Mouse (Mus musculus) skeletal muscle tissue, adult 2 months (tissue): ENCODE data around the gene Hoxb6.

Experiments used
- DNase-seq: peaks from one replicate; pipeline ENCODE4 v3.0.0-alpha.2; 2012; ENCODE audit warnings: low read depth, low spot score

The Hoxb6 gene

DNA sequence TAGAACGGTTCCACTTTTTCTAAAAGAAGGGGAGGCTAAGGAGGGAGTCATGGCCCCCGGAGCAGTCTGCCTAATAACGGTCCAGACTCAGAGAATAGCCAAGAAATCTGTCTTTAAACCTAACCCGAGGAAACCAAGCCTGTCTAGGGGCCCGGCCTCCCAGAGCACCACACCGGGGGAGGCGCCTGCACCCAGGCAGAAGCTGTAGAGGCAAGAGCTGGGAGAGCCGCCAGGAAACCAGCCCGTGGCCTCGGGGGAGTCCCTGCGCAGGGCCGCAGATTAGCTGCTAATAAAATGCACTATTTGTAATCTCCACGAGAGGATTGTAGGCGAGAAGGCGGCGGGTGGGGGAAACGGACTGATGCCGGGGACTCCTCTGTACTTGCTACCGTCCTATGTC, 22.4 kb upstream of the Hoxb6 start:
- no peak for DNase-seq

DNA sequence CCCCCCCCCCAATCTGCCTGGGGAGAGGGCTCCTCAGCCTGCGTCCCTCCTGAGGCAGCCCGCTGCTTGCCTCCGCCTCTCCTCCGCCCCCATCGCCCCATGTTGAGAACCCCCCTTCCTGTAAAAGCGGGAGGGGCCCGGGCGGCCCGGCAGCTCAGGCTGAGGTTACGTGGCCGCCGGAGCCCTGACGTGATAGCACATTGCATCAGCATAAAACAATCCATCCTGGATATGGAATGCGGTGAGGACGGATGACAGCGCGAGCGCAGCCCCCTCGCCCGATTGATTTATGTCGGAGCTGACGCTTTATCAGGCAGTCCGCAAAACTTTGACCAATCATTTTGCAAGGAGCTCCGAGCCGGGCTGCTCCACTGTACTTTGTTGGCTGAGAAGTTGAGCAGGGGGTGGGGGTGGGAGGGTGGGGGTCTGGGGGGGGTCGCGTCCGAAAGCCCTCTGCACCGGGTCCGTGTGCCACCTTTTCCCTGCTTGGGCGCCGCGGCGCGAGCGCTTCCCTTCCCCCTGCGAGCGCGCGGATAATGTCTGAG, 21.2 kb upstream of the Hoxb6 start, which contains the start of gene Hoxb9:
Hoxb9 (plus strand) TSS at position 462 of the 545 bp plus-strand sequence.
- DNase-seq = no peak

DNA sequence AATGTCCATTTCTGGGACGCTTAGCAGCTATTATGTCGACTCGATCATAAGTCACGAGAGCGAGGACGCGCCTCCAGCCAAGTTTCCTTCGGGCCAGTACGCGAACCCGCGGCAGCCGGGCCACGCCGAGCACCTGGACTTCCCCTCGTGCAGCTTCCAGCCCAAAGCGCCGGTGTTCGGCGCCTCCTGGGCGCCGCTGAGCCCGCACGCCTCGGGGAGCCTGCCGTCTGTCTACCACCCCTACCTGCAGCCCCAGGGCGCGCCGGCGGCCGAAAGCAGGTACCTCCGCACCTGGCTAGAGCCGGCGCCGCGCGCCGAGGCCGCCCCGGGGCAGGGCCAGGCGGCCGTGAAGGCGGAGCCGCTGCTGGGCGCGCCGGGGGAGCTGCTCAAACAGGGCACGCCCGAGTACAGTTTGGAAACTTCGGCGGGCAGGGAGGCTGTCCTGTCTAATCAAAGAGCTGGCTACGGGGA, 20.7 kb upstream of the Hoxb6 start:
- no peak for DNase-seq

DNA sequence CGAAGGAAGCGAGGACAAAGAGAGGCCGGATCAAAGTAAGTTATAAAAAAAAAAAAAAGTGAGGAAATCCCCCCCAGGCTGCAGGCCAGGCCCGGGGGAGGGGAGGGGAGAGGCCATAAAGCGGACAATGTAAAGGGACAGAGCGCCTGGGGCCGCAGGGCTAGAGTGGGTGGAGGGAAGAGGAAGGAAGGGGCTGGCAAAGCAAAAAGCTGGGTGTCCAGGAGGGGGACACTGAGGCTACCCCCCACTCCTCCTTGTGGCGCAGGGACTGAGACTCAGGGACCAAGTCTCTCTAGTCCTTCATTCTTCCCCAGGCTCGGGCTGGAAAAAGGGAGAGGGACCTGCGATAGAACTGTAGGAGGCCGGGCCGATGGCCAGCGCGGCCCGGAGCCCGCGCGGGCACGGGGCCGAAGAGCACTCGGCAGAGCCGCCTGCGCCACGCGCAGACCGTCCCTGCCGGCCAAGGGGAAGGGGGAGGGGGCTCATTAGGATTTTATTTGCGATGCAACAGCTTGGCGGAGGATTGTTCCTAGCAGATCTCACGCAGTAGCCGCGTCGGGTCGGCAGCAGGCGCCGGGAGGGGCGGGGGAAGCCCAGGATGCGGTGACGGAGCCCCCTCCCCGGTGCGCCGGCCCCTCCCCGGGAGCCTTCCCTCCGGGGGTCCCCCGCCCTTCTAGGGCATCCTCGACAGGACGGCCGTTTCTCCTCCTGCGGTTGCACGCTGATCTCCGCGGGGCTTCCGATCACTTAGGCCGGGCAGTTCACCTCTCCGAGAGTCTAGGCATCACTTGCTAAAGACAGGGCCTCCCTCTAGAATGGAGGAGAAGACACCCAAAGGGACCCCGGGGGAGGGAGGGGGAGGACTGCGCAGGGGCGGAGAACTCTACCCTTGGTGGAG, 20.0 kb upstream of the Hoxb6 start:
- no peak for DNase-seq

DNA sequence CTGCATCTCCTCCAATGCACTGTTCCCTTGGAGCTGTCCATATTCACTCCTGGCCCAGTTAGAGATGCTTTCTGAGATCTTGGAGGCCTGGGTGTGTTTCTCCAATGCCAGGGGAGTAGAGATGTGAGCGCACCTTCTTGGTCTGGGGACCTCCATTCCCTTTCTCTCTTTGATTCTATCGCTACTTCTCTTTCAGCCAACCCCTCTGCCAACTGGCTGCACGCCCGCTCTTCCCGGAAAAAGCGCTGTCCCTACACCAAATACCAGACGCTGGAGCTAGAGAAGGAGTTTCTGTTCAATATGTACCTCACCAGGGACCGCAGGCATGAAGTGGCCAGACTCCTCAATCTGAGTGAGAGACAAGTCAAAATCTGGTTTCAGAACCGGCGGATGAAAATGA, 17.8 kb upstream of the Hoxb6 start:
- DNase-seq = no peak

DNA sequence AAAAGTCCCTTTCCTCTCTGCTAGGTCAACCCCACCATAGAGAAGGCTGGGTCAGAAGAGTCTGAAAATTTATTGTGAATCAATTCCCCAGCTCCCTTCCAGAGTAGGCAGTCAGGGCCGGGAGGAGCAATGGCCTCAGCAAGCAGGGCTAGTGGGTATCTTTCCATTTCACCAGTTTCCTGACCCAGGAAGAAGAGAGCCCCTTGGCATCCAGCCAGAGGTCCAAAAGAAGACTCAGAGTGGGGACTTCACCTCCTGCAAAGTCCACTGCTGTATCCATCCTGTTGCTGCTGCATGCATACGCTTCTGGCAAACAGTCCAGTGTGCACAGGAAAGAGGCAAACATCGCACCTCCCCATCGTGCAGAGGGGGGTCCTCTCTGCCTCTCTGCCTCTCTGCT, 16.4 kb upstream of the Hoxb6 start:
- DNase-seq = no peak

DNA sequence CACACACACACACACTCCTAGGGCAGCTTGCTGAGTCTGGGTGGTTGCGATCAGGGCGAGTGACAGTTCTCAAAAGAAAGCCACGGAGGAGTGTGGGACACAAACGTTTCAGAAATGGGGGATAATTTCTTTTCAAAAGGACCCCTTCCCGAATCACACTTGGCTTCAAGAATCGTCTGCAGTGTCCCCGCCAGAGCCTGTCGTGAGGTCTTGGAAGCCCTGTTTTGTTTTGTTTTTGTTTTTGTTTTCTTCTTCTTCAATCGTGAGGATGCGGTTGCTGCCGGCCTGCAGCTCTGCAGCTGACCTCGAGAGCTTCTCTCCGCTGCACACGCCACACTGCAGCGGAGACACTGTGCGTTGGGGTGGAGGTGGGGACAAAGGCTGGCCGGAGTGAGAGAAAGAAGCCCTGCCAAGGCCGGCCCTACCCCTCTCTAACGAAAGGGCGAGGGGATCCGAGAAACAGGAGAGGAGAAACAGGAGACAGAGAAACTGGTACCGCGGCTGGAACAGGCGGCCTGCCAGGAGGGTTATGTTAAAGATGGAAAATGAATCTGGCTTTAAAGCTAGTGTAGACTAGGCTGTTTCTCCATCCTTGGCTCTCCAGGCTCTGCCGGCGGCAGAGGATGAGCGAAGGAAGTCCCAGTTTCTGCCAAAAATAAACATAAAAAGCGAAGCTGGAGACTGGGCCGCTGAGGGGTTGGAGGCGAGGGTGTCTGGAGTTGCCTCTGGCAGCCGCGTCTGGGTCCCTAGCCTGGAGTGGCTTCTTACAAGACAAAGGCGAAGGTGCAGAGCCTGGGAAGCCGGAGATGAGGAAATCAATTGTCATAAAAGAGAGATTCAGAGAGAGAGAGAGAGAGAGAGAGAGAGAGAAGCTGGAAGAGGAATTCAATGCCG, 14.9 kb upstream of the Hoxb6 start:
- no peak for DNase-seq

DNA sequence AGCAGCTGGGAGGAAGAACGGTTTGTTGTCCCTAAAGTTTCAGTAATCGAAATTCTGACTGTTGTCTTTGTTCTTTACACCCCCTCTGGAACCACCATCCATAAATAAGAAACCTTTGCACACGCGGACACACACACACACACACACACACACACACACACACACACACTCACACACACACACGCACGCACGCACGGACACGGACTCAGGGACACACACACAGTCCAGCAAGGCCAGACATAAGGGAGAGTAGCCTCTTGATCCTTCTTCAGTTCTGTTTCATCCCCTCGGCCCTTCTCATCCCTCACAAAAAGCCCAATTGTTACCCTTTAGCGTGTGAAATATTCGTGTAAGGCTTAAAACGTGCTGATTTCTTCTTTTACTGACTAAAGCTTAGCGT, 14.0 kb upstream of the Hoxb6 start:
- no peak for DNase-seq

DNA sequence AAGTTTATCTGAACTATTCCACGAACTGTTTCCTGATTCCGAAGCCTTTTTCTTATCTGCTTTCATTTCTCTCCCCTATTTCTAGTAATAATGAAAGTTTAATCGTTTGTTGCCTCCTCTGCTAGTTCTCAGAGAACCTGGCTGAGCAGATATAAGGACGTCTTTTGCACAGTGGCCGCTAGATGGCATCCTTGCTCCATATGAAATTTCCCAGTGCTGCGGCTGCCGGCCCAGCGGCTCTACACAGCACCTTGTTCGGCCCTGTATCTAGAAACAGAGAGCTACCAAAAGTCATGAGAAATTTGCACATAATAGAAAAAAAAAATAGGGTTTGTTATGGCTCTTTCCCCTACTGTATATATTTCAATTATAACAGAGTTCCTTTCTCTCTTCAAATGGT, 13.5 kb upstream of the Hoxb6 start:
- peak; percentile 63 for DNase-seq

DNA sequence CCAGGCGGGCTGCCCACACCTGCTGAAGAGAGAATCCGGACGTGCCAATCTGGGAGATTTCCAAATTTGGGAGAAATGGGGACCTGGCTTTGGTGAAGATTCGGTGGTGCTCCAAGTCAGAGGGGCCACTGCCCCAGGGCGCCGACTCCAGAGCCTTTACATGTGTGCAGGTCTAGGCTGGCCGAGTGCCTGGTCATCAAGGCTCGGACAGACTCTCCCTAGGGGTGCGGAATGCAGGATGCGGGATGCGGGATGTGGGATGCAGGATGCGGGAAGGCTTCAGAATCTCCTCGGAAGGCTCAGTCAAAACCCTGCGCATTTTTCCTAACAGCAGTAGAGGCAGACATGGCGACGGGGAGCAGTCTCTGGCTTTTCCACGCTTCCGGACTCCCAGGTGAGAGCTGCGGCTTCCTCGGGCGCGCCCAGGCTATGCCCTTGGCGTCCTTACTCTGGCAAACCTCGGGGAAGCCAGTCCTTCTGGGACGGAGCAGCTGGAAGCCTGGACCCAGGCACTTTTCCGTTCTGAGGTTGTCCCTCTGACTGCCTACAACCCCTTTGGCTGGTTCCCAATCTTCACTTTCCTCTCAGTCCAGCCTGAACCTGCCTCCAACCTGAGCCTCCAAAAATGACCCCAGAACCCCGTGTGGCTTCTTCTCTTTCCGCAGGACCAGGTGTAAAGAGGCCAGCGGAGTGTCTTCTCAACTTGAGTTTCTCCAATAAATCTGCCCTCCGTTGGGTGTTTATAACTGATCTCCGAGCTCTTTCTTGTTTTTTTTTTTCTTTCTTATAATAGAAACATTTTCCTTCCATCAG, 12.6 kb upstream of the Hoxb6 start:
- DNase-seq = no peak

DNA sequence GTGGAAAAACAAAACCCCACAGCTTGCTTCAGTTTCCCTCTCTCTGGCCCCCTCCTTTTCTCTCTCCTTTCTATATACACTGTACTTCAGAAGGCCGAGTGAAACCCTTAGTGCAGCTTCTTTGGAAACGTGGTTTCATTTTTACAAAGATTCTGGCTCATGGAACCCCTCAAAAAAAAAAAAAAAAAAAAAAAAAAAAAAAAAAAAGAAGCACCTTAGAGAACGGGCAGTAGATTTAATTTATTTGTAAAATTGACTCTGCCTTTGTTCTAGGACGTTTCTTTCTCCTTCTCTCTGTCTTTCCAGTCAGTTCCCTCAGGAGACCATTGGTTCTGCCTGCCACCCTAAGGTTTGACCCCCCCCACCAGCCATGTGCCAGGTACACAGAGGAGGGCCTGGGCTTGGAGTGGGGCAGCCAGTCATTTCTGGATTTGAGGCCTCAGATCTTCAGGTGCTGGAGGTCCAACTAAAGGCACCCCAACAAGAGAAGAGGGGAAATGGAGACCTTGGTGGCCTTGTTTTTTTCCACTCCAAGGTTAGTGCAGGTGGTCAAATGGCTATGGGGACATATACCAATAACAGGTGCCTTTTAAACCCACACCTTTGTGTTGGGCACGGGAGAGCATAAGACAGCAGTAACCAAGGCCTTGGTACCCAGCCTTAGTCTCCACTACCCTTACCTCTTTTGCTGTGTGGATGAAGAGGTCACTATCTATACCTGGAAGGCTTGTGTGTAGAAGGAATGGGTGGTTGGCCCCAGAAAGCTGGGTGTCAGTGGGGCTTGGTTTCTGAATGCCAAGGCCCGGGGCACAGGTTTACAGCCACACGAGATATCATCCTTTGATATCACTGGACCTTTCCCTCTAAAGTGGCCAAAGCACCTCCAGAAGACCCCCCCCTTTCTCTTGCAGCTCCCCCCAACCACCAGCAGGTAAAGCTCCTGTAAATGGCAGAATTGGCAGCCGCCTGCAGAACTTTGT, 11.6 kb upstream of the Hoxb6 start:
- DNase-seq = no peak

DNA sequence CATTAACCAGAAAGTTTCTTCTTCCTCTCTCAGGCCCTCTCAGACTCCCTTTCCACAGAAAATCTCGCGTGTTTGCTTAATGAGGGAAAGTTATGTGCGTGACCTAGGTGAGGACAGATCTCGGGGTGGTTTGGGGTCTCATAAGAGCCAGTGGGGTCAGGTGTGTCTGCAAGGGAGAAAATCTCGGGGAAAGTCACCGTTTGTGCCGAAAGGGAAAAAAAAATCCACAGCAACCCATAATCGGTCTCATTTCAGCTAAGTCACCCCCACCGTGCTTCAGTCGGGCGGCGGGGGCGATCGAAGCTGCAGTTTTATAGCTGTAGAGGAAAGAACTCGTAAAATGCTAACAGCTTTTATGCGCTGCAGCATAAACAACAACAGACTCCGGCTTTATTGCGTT, 10.9 kb upstream of the Hoxb6 start:
- DNase-seq = no peak

DNA sequence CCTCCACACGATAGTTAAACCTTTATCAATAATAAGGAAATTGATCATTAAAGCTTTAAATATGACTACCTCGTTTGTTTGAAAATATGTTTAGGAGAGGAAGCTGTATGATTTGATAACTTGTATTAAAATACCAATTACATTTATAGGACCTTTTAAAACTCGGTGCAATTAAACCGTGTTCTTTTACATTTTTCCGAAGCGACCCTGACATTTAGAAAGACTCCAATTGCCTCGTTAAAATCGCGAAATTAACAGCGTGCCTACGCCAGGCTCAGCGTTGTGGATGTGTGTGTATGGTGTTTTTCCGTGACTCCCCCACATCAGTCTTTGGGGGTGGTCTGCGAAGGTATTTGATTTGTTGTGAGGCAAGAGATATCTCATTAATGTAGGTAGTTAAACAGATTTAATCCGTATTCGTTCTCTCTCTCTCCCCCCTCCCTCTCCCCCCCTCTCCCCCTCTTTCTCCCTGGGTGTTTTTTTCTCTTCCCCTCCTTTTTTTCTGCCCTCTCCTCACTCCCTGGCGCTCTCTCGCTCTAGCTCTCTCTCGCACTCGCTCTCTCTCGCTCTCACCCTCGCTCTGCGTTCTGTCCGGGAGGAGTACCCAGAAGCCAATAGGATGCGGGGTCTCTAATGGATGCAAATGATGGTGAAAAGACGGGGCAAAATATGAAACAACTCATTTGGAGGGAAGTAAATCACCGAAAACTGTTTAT, 10.3 kb upstream of the Hoxb6 start, which contains the start of gene Hoxb8:
Hoxb8 (plus strand) TSS at position 51 of the 716 bp plus-strand sequence.
- DNase-seq = no peak

DNA sequence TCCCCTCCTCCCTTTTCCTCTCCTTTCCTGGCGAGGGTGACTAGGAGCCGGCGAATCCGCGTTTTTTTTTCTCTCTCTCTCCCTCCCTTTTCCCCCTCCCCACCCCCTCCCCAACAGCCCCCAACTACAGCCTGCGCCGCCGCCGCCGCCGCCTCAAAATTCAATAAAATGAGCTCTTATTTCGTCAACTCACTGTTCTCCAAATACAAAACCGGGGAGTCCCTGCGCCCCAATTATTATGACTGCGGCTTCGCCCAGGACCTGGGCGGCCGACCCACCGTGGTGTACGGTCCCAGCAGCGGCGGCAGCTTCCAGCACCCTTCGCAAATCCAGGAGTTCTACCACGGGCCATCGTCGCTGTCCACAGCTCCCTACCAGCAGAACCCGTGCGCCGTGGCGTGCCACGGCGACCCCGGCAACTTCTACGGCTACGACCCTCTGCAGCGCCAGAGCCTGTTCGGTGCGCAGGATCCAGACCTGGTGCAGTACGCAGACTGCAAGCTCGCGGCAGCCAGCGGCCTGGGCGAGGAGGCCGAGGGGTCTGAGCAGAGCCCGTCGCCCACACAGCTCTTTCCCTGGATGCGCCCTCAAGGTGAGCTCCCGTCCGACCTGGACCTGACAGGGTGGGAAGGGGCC, 9.4 kb upstream of the Hoxb6 start:
- no peak for DNase-seq

DNA sequence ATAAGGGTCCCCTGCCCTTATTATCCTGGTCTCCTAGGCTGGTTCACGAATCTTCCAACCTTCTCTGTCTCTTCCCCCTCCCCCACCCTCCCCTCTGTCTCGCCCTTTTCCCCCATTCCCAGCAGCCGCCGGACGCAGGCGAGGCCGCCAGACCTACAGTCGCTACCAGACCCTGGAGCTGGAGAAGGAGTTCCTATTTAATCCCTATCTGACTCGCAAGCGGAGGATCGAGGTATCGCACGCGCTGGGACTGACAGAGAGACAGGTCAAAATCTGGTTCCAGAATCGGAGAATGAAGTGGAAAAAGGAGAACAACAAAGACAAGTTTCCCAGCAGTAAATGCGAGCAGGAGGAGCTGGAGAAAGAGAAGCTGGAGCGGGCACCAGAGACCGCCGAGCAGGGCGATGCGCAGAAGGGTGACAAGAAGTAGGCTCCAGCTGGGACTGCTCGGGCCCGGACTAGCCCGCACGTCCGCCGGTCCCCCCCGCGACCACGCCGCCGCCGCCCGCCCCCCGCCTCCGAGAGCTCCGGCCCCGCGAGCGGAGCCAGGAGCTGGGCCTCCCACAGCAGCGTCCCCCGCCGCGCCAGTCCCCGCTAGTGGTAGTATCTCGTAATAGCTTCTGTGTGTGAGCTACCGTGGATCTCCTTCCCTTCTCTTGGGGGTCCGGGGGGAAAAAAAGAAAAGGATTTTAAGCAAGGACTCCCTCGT, 8.1 kb upstream of the Hoxb6 start:
- DNase-seq = no peak

DNA sequence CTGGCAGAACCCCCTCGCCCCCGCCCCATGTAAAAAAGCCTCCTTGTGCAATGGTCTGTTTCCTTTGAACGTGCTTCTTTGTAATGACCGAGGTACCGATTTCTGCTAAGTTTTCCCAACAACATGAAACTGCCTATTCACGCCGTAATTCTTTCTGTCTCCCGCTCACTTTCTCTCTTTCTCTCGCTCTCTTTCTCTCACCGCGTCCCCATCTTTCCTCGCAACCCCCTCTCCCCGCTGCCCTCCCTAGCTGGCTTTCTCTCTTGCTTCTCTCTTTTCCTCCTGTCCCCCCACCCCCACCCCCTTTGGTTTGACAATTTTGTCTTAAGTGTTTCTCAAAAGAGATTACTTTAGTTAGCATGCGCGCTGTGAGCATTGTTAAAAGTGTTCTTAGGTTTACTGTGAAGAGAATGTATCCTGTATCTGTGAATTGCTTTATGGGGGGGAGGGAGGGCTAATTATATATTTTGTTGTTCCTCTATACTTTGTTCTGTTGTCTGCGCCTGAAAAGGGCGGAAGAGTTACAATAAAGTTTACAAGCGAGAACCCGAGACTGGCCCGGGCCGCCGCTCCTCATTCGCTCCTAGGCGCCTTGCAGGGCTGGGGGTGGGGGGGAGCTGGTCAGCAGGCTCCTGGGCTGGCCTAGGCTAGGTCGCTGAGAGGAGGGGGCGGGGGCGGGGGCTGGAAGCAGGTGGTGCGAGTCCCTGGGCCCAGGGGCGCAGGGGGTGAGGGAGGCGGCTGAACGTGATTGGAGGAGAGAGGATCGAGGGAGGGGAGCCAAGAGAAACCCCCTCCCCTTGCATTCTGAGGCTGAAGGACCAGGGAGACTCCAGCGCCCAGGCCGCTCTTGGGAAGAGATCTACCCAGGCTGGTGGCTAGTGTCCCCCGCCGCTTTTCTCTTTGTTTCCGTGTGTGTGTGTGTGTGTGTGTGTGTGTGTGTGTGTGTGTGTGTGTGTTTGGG, 7.2 kb upstream of the Hoxb6 start:
- DNase-seq = no peak
